Mouse (Mus musculus) frontal cortex, postnatal 14 days (tissue): Measurements from ENCODE around the gene Mylk.
"Not testable (repeated sequence)": the region's sequence is repeated elsewhere in the genome, so short reads cannot be mapped to it uniquely, and the experiment has no call there.

Source experiments
- DNase-seq, 2 experiments: peaks; one replicate each; pipeline ENCODE4 v3.0.0; 2022; ENCODE audit warnings: low spot score in 2 of 2

Gene Mylk

GRCm38 (mm10) chr16:34770127-34770526 lies 25.1 kb downstream of the Mylk start:
- no peak for DNase-seq

GRCm38 (mm10) chr16:34772445-34773032 lies 27.5 kb downstream of the Mylk start:
- DNase-seq, result no peak

- no peak for DNase-seq
Measured at GRCm38 (mm10) chr16:34782442-34782841, 37.4 kb downstream of the Mylk start.

GRCm38 (mm10) chr16:34783536-34783935 lies 38.5 kb downstream of the Mylk start:
- DNase-seq, result no peak

- DNase-seq, result no peak
Measured at GRCm38 (mm10) chr16:34784675-34785074, 39.7 kb downstream of the Mylk start.

GRCm38 (mm10) chr16:34792555-34792954 lies 47.5 kb downstream of the Mylk start:
- no peak for DNase-seq

- DNase-seq, result no peak
Measured at GRCm38 (mm10) chr16:34793000-34793399, 48.0 kb downstream of the Mylk start.

- DNase-seq, result no peak
Measured at GRCm38 (mm10) chr16:34801222-34801621, 56.2 kb downstream of the Mylk start.

GRCm38 (mm10) chr16:34804286-34805010 lies 59.4 kb downstream of the Mylk start:
- no peak for DNase-seq

GRCm38 (mm10) chr16:34806883-34807767 lies 62.1 kb downstream of the Mylk start:
- DNase-seq, result no peak

- DNase-seq, result no peak
Measured at GRCm38 (mm10) chr16:34807768-34808275, 62.8 kb downstream of the Mylk start.

- DNase-seq, result no peak
Measured at GRCm38 (mm10) chr16:34812165-34812564, 67.2 kb downstream of the Mylk start.

GRCm38 (mm10) chr16:34813161-34813560 lies 68.2 kb downstream of the Mylk start:
- not testable (repeated sequence) for DNase-seq

- DNase-seq, result no peak
Measured at GRCm38 (mm10) chr16:34813570-34813969, 68.6 kb downstream of the Mylk start.

- DNase-seq, result no peak
Measured at GRCm38 (mm10) chr16:34814612-34815011, 69.6 kb downstream of the Mylk start.

- DNase-seq, result no peak
Measured at GRCm38 (mm10) chr16:34816548-34816947, 71.5 kb downstream of the Mylk start.

GRCm38 (mm10) chr16:34825111-34825744 lies 80.2 kb downstream of the Mylk start:
- DNase-seq, result no peak

- DNase-seq, result no peak
Measured at GRCm38 (mm10) chr16:34834477-34834876, 89.5 kb downstream of the Mylk start.

- DNase-seq, result no peak
Measured at GRCm38 (mm10) chr16:34839004-34839703, 94.1 kb downstream of the Mylk start.

GRCm38 (mm10) chr16:34839704-34840331 lies 94.8 kb downstream of the Mylk start:
- DNase-seq, result no peak

- no peak for DNase-seq
Measured at GRCm38 (mm10) chr16:34844783-34845182, 99.8 kb downstream of the Mylk start.
